Mouse (Mus musculus) neural tube, embryonic 13.5 days (tissue): ENCODE measurements around the gene Esrra. TPM values are rescaled to one million over a fixed set of nuclear protein-coding genes. Genes with fewer than 3 reads are reported as not detected.

Experiments used
- ATAC-seq: fragments of 200-750 bp; cut with Nextera tagmentation; 2 replicates; pipeline ENCODE4 v1.8.0; 2017; ENCODE audit warnings: low read depth, mild to moderate bottlenecking, moderate TSS enrichment, moderate library complexity
- H3K27ac ChIP-seq: fragments of 300-500 bp; sonication (generic); replicated peaks from 2 replicates; pipeline ENCODE4 v1.5.1; 2015; ENCODE audit warnings: moderate library complexity, mild to moderate bottlenecking, inconsistent platforms
- H3K27me3 ChIP-seq: fragments of 300-500 bp; sonication (generic); 2 replicates; pipeline ENCODE4 v1.6.1; 2015; ENCODE audit warnings: mild to moderate bottlenecking, inconsistent platforms
- H3K36me3 ChIP-seq: fragments of 300-500 bp; sonication (generic); 2 replicates; pipeline ENCODE4 v1.6.1; 2015; ENCODE audit warnings: mild to moderate bottlenecking, inconsistent platforms
- H3K4me1 ChIP-seq: fragments of 300-500 bp; sonication (generic); replicated peaks from 2 replicates; pipeline ENCODE4 v1.6.1; 2015; ENCODE audit warnings: inconsistent platforms
- H3K4me2 ChIP-seq: fragments of 300-500 bp; sonication (generic); 2 replicates; pipeline ENCODE4 v1.6.1; 2015; ENCODE audit warnings: inconsistent platforms, mild to moderate bottlenecking, moderate library complexity
- H3K4me3 ChIP-seq: fragments of 300-500 bp; sonication (generic); 2 replicates; pipeline ENCODE4 v1.5.1; 2015; ENCODE audit warnings: mild to moderate bottlenecking, inconsistent platforms
- H3K9ac ChIP-seq: fragments of 300-500 bp; sonication (generic); 2 replicates; pipeline ENCODE4 v1.6.1; 2015; ENCODE audit warnings: moderate library complexity, mild to moderate bottlenecking, inconsistent platforms
- H3K9me3 ChIP-seq: fragments of 300-500 bp; sonication (generic); 2 replicates; pipeline ENCODE4 v1.6.1; 2016; ENCODE audit warnings: inconsistent platforms
- WGBS: fragments of 180-500 bp; shearing (Covaris S2); methylation state at CpG from one replicate; pipeline ENCODE4 v1.1.7; 2015; 5-methylcytosine and 5-hydroxymethylcytosine counted together
- polyA plus RNA-seq: library from polyadenylated mRNA; unstranded; fragments of >200 nt; fragmentation: Nextera tagmentation; extraction: Ambion mirVana; gene quantifications from 2 replicates; pipeline ENCODE4 v1.2.1, GENCODE M21; 2015

Gene Esrra
- polyA plus RNA-seq, 1 experiment from 2014 or later: 16.9 TPM

DNA sequence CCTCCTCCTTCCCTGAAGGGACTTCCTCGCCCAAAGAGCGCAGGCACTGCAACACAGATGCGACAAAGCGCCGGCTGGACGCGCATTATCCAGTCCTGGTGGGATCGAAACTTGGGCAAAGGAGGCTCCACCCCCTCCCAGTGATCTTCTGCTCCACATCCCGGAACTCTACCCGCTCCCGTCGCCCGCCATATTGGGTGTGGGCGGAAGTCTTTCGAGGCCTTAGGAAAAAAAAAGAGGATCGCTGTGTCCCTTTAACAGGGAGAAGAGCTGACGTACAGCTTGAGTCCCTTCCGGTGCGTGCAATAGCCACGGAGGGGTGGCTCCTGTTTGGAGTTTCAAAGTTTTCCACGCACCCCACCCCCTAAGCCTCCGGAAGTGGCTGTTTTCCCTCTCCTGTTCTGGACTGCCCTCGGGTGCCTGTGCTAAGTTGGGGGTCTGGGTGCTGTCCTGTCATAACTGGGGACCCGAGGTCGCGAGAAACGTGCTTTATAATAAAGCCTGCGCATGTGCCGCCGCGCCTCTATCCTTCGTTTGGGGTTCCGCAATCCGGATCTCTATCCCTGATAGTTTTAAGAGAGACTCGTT is 29.9 kb upstream of the Esrra start:
- peak; percentile 89 for ATAC-seq
- Histone ChIP-seq H3K4me1 (peaks cover 25% of the 10 kb centered on the region), H3K9ac (peak overlapping the region; percentile 81), H3K27me3 (no peaks in the 10 kb centered on the region), H3K27ac (peak overlapping the region; percentile 97), H3K36me3 (peaks cover 22% of the 10 kb centered on the region), H3K9me3 (no peaks in the 10 kb centered on the region), H3K4me3 (peak overlapping the region; percentile 59), H3K4me2 (peak overlapping the region; percentile 97)
- WGBS: under 1% methylated on average over 35 of the region's 35 CpGs

GRCm38 (mm10) chr19:6950613-6951153 is 29.1 kb upstream of the Esrra start:
- Histone ChIP-seq H3K4me2 (peak overlapping the region; percentile 97), H3K4me3 (peak overlapping the region; percentile 59), H3K9me3 (no peaks in the 10 kb centered on the region), H3K4me1 (peaks cover 25% of the 10 kb centered on the region), H3K27ac (peak overlapping the region; percentile 97), H3K9ac (peak overlapping the region; percentile 81), H3K36me3 (peaks cover 24% of the 10 kb centered on the region), H3K27me3 (no peaks in the 10 kb centered on the region)
- ATAC-seq: peak; percentile 66
- under 1% methylated on average over 28 of the region's 28 CpGs for WGBS

DNA sequence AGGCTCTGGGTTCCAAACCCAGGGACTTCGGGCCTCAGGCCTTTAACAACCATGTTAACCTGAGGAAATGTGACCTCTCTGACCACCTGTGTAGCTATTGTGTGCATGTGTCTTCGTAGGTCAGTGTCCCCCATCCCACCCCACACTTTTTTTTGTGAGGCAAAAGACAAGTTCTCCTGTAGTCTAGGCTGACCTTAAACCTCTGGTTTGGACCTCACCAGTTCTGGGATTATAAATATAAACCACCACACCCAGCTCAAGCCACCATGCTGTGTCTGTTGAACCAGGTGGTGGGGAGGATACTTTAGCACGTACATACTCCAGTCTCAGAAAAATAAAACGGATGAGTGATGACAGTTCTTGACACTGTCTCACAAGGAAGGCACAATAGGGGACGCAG is 28.3 kb upstream of the Esrra start:
- Histone ChIP-seq H3K36me3 (peaks cover 21% of the 10 kb centered on the region), H3K9me3 (no peaks in the 10 kb centered on the region), H3K9ac (peak overlapping the region; percentile 81), H3K27me3 (no peaks in the 10 kb centered on the region), H3K27ac (peak overlapping the region; percentile 97), H3K4me2 (peak overlapping the region; percentile 97), H3K4me3 (peak overlapping the region; percentile 59), H3K4me1 (peaks cover 25% of the 10 kb centered on the region)
- no peak for ATAC-seq
- WGBS: 48% methylated on average over 5 of the region's 5 CpGs

DNA sequence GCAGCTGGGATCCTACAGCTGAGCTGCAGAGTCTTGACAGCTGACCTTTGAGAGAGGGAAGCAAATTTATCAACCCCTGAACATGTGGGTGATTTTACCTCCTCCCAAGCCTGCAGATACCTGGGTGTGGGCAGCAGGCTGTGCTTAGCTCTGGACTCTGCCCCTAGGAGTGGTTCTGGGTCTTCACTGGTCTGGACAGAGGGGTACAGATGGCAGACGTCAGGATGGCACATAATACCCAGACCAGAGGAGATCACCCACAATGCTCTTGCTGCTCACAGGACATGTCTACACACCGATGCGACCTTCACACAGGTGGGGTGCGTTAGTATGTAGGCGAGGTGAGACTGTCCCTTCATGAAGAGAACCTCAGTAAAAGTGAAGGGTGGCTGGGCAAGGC is 27.9 kb upstream of the Esrra start:
- H3K27ac ChIP-seq: peak overlapping the region; percentile 97; the same call in 1 of the 2 replicates
- peak overlapping the region; percentile 81; the same call in 1 of the 2 replicates for H3K9ac ChIP-seq
- H3K4me1 ChIP-seq: peaks cover 25% of the 10 kb centered on the region
- no peak for ATAC-seq
- H3K4me3 ChIP-seq: peak overlapping the region; percentile 59
- H3K9me3 ChIP-seq: no peaks in the 10 kb centered on the region
- WGBS: 93% methylated on average over 5 of the region's 5 CpGs
- peak overlapping the region; percentile 97 for H3K4me2 ChIP-seq
- peaks cover 17% of the 10 kb centered on the region for H3K36me3 ChIP-seq
- H3K27me3 ChIP-seq: no peaks in the 10 kb centered on the region

DNA sequence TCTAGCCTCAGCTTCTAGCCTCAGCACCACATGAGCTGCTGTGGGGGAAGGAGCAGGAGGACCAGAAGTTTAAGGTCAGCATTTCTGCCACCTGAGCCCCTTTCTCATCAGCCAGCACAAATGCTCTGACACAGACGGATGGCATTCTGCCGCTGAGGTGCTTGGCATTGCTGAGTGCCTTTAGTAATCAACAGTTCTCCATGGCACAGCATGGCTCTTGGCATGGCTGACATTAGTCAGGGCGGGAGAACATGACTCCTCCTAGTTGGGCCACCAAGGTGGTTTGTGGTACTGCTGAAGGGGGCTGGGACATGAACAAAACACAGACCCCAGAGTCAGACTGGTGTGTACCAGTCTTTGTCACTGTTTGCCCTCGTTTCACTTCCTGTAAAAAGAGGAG is 26.6 kb upstream of the Esrra start:
- WGBS: 76% methylated on average over 4 of the region's 4 CpGs
- H3K9ac ChIP-seq: no peak overlapping the region
- no peak overlapping the region for H3K4me3 ChIP-seq
- H3K9me3 ChIP-seq: no peaks in the 10 kb centered on the region
- H3K4me2 ChIP-seq: no peak overlapping the region
- H3K27ac ChIP-seq: no peak overlapping the region
- H3K4me1 ChIP-seq: peaks cover 27% of the 10 kb centered on the region
- H3K27me3 ChIP-seq: no peaks in the 10 kb centered on the region
- ATAC-seq: no peak
- H3K36me3 ChIP-seq: peaks cover 13% of the 10 kb centered on the region

- Histone ChIP-seq H3K4me3 (no peak overlapping the region), H3K9me3 (no peaks in the 10 kb centered on the region), H3K27ac (no peak overlapping the region), H3K4me2 (no peak overlapping the region), H3K27me3 (no peaks in the 10 kb centered on the region), H3K36me3 (peaks cover 13% of the 10 kb centered on the region), H3K9ac (no peak overlapping the region), H3K4me1 (peaks cover 27% of the 10 kb centered on the region)
- 58% methylated on average over 4 of the region's 4 CpGs for WGBS
- no peak for ATAC-seq
Observed at GRCm38 (mm10) chr19:6947742-6948141, 26.1 kb upstream of the Esrra start.

DNA sequence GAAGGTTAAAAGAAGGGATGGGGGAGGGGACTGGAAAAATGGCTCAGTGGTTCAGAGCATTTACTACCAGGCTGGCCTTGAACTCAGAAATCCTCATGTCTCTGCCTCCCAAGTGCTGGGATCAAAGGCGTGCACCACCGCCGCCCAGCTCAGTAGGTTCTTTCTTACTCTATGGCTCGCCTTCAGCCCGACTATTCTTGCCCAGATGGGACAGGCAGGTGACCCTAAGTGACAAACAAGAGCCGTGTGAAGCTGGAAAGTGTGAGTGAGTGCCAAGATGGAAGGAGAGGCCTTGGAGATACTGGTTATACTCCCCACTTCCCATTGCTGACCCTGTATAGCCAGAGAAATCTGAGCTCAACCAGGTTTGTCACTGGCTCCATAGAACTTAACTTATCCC is 22.1 kb upstream of the Esrra start:
- 91% methylated on average over 6 of the region's 6 CpGs for WGBS
- Histone ChIP-seq H3K9me3 (no peaks in the 10 kb centered on the region), H3K4me3 (no peak overlapping the region), H3K36me3 (peaks cover 13% of the 10 kb centered on the region), H3K9ac (no peak overlapping the region), H3K4me2 (no peak overlapping the region), H3K4me1 (peaks cover 35% of the 10 kb centered on the region), H3K27ac (no peak overlapping the region), H3K27me3 (no peaks in the 10 kb centered on the region)
- ATAC-seq: no peak

- Histone ChIP-seq H3K36me3 (peaks cover 13% of the 10 kb centered on the region), H3K27ac (peak overlapping the region; percentile 96), H3K4me2 (peak overlapping the region; percentile 99), H3K9ac (peak overlapping the region; percentile 91), H3K4me3 (peak overlapping the region; percentile 70), H3K9me3 (no peaks in the 10 kb centered on the region), H3K27me3 (no peaks in the 10 kb centered on the region), H3K4me1 (peaks cover 44% of the 10 kb centered on the region)
- WGBS: 31% methylated on average over 5 of the region's 5 CpGs
- ATAC-seq: 0 out of 2 replicates have a peak, but pooled peaks have one; percentile 1
Observed at GRCm38 (mm10) chr19:6942764-6943163, 21.2 kb upstream of the Esrra start.

DNA sequence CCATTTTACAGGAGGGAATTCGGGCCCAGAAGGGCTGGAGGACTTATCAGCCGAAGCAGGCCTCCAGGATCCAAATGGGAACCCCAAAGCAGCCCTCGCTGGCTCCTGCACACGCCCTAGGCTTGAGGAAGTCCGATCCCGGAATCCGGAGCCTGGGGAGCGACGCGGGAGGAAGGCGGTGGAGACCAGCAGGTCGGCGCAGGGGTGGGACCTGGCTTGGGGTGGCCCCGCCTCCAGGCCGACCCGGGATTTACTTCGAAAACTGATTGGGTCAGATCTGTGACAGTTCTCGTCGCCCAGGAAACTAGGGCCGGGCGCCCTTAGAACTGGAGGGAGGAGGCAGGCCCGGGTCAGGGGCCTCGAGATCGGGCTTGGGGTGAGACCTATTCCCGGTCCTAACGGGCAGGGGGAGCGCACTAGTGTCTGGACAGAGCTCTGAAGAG is 20.7 kb upstream of the Esrra start, which contains the start of gene Gpr137:
Gpr137 (minus strand) TSS at position 232 of the 443 bp plus-strand sequence.
- H3K27ac ChIP-seq: peak within 1 kb of the TSS; percentile 96
- H3K9ac ChIP-seq: peak within 1 kb of the TSS; percentile 91
- peak within 1 kb of the TSS; percentile 99 for H3K4me2 ChIP-seq
- peaks cover 13% of the 10 kb centered on the region for H3K36me3 ChIP-seq
- peak within 1 kb of the TSS; percentile 70 for H3K4me3 ChIP-seq
- under 1% methylated on average over 27 of the region's 27 CpGs for WGBS
- no peaks in the 10 kb centered on the region for H3K9me3 ChIP-seq
- H3K27me3 ChIP-seq: 0 out of 2 replicates have a peak, but pooled peaks cover under 1% of the 10 kb centered on the region
- ATAC-seq: peak; percentile 82
- peaks cover 44% of the 10 kb centered on the region for H3K4me1 ChIP-seq

- H3K27ac ChIP-seq: peak within 1 kb of the TSS; percentile 96
- WGBS: under 1% methylated on average over 83 of the region's 83 CpGs
- H3K4me1 ChIP-seq: peaks cover 44% of the 10 kb centered on the region
- H3K9ac ChIP-seq: peak within 1 kb of the TSS; percentile 91
- peaks cover 10% of the 10 kb centered on the region for H3K36me3 ChIP-seq
- peak within 1 kb of the TSS; percentile 99 for H3K4me2 ChIP-seq
- H3K4me3 ChIP-seq: peak within 1 kb of the TSS; percentile 70
- no peaks in the 10 kb centered on the region for H3K9me3 ChIP-seq
- peak; percentile 88 for ATAC-seq
- H3K27me3 ChIP-seq: peaks cover 7% of the 10 kb centered on the region; the same call in 1 of the 2 replicates
Observed at GRCm38 (mm10) chr19:6941372-6942248, 20.0 kb upstream of the Esrra start, which contains the start of gene Bad. Gene Bad (plus strand): TSS chr19:6941861.

- ATAC-seq: peak; percentile 36
- Histone ChIP-seq H3K36me3 (peaks cover 4% of the 10 kb centered on the region), H3K9me3 (no peaks in the 10 kb centered on the region), H3K4me2 (peak overlapping the region; percentile 99), H3K9ac (peak overlapping the region; percentile 91), H3K27ac (peak overlapping the region; percentile 78), H3K27me3 (peaks cover 15% of the 10 kb centered on the region), H3K4me1 (peaks cover 44% of the 10 kb centered on the region), H3K4me3 (peak overlapping the region; percentile 70)
- 23% methylated on average over 24 of the region's 29 CpGs for WGBS
Observed at GRCm38 (mm10) chr19:6940396-6941351, 19.1 kb upstream of the Esrra start.
